Mouse (Mus musculus) bone marrow macrophage, adult 2 months (primary cell): ENCODE data around the gene Slc22a16.

Source experiments
- CTCF ChIP-seq: IDR thresholded peaks from 2 replicates; pipeline ENCODE4 v1.5.1; 2012; ENCODE audit warnings: low read depth, mild to moderate bottlenecking, low read length, moderate library complexity
- POLR2A ChIP-seq: IDR thresholded peaks from 2 replicates; pipeline ENCODE4 v1.6.1; 2012; ENCODE audit warnings: mild to moderate bottlenecking, low read depth, low read length, borderline replicate concordance

- TF ChIP-seq CTCF (no peak), POLR2A (no peak)
Observed at GRCm38 (mm10) chr10:40638276-40638675, 68.1 kb downstream of the Slc22a16 start.
